Mouse (Mus musculus) hindbrain, embryonic 14.5 days (tissue): Measurements from ENCODE around the gene Rora. TPM values are rescaled to one million over a fixed set of nuclear protein-coding genes. Genes with fewer than 3 reads are reported as not detected.

Experiments
- ATAC-seq: fragments of 200-750 bp; cut with Nextera tagmentation; 2 replicates; pipeline ENCODE4 v1.8.0; 2017; ENCODE audit warnings: moderate number of reproducible peaks, mild to moderate bottlenecking, moderate TSS enrichment, moderate library complexity; ENCODE audit not compliant: low FRiP score
- DNase-seq: peaks from one replicate; pipeline ENCODE4 v3.0.0-alpha.2; 2015; ENCODE audit warnings: low spot score
- H3K27ac ChIP-seq: fragments of 300-500 bp; sonication (generic); 2 replicates; pipeline ENCODE4 v1.5.1; 2014; ENCODE audit warnings: mild to moderate bottlenecking, moderate library complexity
- H3K27me3 ChIP-seq: fragments of 300-500 bp; sonication (generic); 2 replicates; pipeline ENCODE4 v1.6.1; 2014; ENCODE audit warnings: mild to moderate bottlenecking, low read length, mixed read lengths; ENCODE audit not compliant: control insufficient read depth, insufficient read depth
- H3K36me3 ChIP-seq: fragments of 300-500 bp; sonication (generic); replicated peaks from 2 replicates; pipeline ENCODE4 v1.6.1; 2014; ENCODE audit not compliant: control insufficient read depth, insufficient read depth
- H3K4me1 ChIP-seq: fragments of 300-500 bp; sonication (generic); replicated peaks from 2 replicates; pipeline ENCODE4 v1.6.1; 2014; ENCODE audit warnings: antibody characterized with exemption, low read length, mixed read lengths; ENCODE audit not compliant: control insufficient read depth, insufficient read depth
- H3K4me2 ChIP-seq: fragments of 300-500 bp; sonication (generic); replicated peaks from 2 replicates; pipeline ENCODE4 v1.6.1; 2014; ENCODE audit warnings: mild to moderate bottlenecking, moderate library complexity
- H3K4me3 ChIP-seq: fragments of 300-500 bp; sonication (generic); replicated peaks from 2 replicates; pipeline ENCODE4 v1.5.1; 2014; ENCODE audit warnings: mild to moderate bottlenecking, low read length
- H3K9ac ChIP-seq: fragments of 300-500 bp; sonication (generic); 2 replicates; pipeline ENCODE4 v1.6.1; 2014
- H3K9me3 ChIP-seq: fragments of 300-500 bp; sonication (generic); 2 replicates; pipeline ENCODE4 v1.6.1; 2016; ENCODE audit warnings: low read length; ENCODE audit not compliant: control insufficient read depth
- WGBS: fragments of 180-500 bp; shearing (Covaris S2); extraction: QIAGEN DNeasy Blood & Tissue Kit; methylation state at CpG from one replicate; pipeline ENCODE4 v1.1.7; 2014; 5-methylcytosine and 5-hydroxymethylcytosine counted together
- polyA plus RNA-seq: library from polyadenylated mRNA; unstranded; fragments of >200 nt; fragmentation: Nextera tagmentation; extraction: Ambion mirVana; gene quantifications from 2 replicates; pipeline ENCODE4 v1.2.1, GENCODE M21; 2014

The Rora gene
- polyA plus RNA-seq, result 22.0 and 28.1 TPM in 2 replicates

GRCm38 (mm10) chr9:68653211-68654038 lies at the start of gene Rora:
Gene Rora, plus strand, starts transcription at chr9:68653786.
- Histone ChIP-seq H3K27me3 (no peaks in the 10 kb centered on the region), H3K4me3 (peak within 1 kb of the TSS; percentile 81), H3K27ac (peak within 1 kb of the TSS; percentile 96), H3K9ac (peak within 1 kb of the TSS; percentile 83), H3K36me3 (no peaks in the 10 kb centered on the region), H3K4me1 (peaks cover 7% of the 10 kb centered on the region), H3K4me2 (peak within 1 kb of the TSS; percentile 86), H3K9me3 (no peaks in the 10 kb centered on the region)
- ATAC-seq (peak; percentile 83), DNase-seq (peak; percentile 81)
- under 1% methylated on average over 62 of the region's 72 CpGs for WGBS

GRCm38 (mm10) chr9:68614006-68614405 lies 39.6 kb upstream of the Rora start:
- Histone ChIP-seq H3K36me3 (no peaks in the 10 kb centered on the region), H3K9me3 (no peaks in the 10 kb centered on the region), H3K27ac (no peak overlapping the region), H3K4me3 (no peak overlapping the region), H3K9ac (no peak overlapping the region), H3K4me1 (no peaks in the 10 kb centered on the region), H3K27me3 (no peaks in the 10 kb centered on the region), H3K4me2 (no peak overlapping the region)
- DNase-seq, result no peak
- 91% methylated on average over 9 of the region's 9 CpGs for WGBS
- no peak for ATAC-seq

GRCm38 (mm10) chr9:68617116-68617515 lies 36.5 kb upstream of the Rora start:
- Histone ChIP-seq H3K4me1 (no peaks in the 10 kb centered on the region), H3K36me3 (no peaks in the 10 kb centered on the region), H3K9me3 (no peaks in the 10 kb centered on the region), H3K4me2 (no peak overlapping the region), H3K27ac (no peak overlapping the region), H3K9ac (no peak overlapping the region), H3K4me3 (no peak overlapping the region), H3K27me3 (no peaks in the 10 kb centered on the region)
- ATAC-seq (no peak), DNase-seq (no peak)
- 8% methylated on average over 4 of the region's 4 CpGs for WGBS

GRCm38 (mm10) chr9:68620036-68620435 lies 33.5 kb upstream of the Rora start:
- H3K9ac ChIP-seq, result no peak overlapping the region
- WGBS, result 89% methylated on average over 2 of the region's 2 CpGs
- H3K4me1 ChIP-seq, result no peaks in the 10 kb centered on the region
- no peak overlapping the region for H3K4me2 ChIP-seq
- H3K27me3 ChIP-seq, result no peaks in the 10 kb centered on the region
- no peak for ATAC-seq
- H3K27ac ChIP-seq, result no peak overlapping the region
- DNase-seq, result no peak
- no peaks in the 10 kb centered on the region for H3K9me3 ChIP-seq
- H3K4me3 ChIP-seq, result no peak overlapping the region
- H3K36me3 ChIP-seq, result no peaks in the 10 kb centered on the region

GRCm38 (mm10) chr9:68620441-68620840 lies 33.1 kb upstream of the Rora start:
- Histone ChIP-seq H3K4me2 (no peak overlapping the region), H3K27me3 (no peaks in the 10 kb centered on the region), H3K36me3 (no peaks in the 10 kb centered on the region), H3K9ac (no peak overlapping the region), H3K9me3 (no peaks in the 10 kb centered on the region), H3K4me3 (no peak overlapping the region), H3K4me1 (no peaks in the 10 kb centered on the region), H3K27ac (no peak overlapping the region)
- ATAC-seq, result no peak
- no peak for DNase-seq
- WGBS, result 81% methylated on average over 6 of the region's 6 CpGs

- Histone ChIP-seq H3K27me3 (no peaks in the 10 kb centered on the region), H3K4me1 (no peaks in the 10 kb centered on the region), H3K27ac (no peak overlapping the region), H3K9me3 (no peaks in the 10 kb centered on the region), H3K9ac (no peak overlapping the region), H3K36me3 (no peaks in the 10 kb centered on the region), H3K4me2 (no peak overlapping the region), H3K4me3 (no peak overlapping the region)
- ATAC-seq, result no peak
- 89% methylated on average over 4 of the region's 4 CpGs for WGBS
- DNase-seq, result no peak
These were observed 28.6 kb upstream of the Rora start for GRCm38 (mm10) chr9:68624981-68625380.

- H3K4me3 ChIP-seq, result no peak overlapping the region
- H3K27ac ChIP-seq, result no peak overlapping the region
- DNase-seq (no peak), ATAC-seq (no peak)
- H3K9me3 ChIP-seq, result no peaks in the 10 kb centered on the region
- no peaks in the 10 kb centered on the region for H3K4me1 ChIP-seq
- no peaks in the 10 kb centered on the region for H3K36me3 ChIP-seq
- no peak overlapping the region for H3K9ac ChIP-seq
- whole genome bisulfite sequencing, result 90% methylated on average over 8 of the region's 8 CpGs
- H3K4me2 ChIP-seq, result no peak overlapping the region
- no peaks in the 10 kb centered on the region for H3K27me3 ChIP-seq
These were observed 16.3 kb upstream of the Rora start for GRCm38 (mm10) chr9:68637301-68637700.

- no peak overlapping the region for H3K9ac ChIP-seq
- H3K9me3 ChIP-seq, result no peaks in the 10 kb centered on the region
- no peaks in the 10 kb centered on the region for H3K4me1 ChIP-seq
- H3K27ac ChIP-seq, result no peak overlapping the region
- ATAC-seq (no peak), DNase-seq (no peak)
- H3K36me3 ChIP-seq, result no peaks in the 10 kb centered on the region
- no peaks in the 10 kb centered on the region for H3K27me3 ChIP-seq
- H3K4me2 ChIP-seq, result no peak overlapping the region
- 71% methylated on average over 3 of the region's 3 CpGs for WGBS
- H3K4me3 ChIP-seq, result no peak overlapping the region
These were observed 12.5 kb upstream of the Rora start for GRCm38 (mm10) chr9:68641123-68641522.

- H3K4me3 ChIP-seq, result no peak overlapping the region
- no peak overlapping the region for H3K27ac ChIP-seq
- no peak overlapping the region for H3K9ac ChIP-seq
- no peak for DNase-seq
- H3K9me3 ChIP-seq, result no peaks in the 10 kb centered on the region
- H3K36me3 ChIP-seq, result no peaks in the 10 kb centered on the region
- no peak overlapping the region for H3K4me2 ChIP-seq
- H3K4me1 ChIP-seq, result no peaks in the 10 kb centered on the region
- no peak for ATAC-seq
- 81% methylated on average over 3 of the region's 3 CpGs for WGBS
- H3K27me3 ChIP-seq, result no peaks in the 10 kb centered on the region
These were observed 5.5 kb upstream of the Rora start for GRCm38 (mm10) chr9:68648061-68648460.

GRCm38 (mm10) chr9:68654039-68654332 lies 400 bp downstream of the Rora start:
- peaks cover 7% of the 10 kb centered on the region for H3K4me1 ChIP-seq
- H3K27me3 ChIP-seq, result no peaks in the 10 kb centered on the region
- peak overlapping the region; percentile 81 for H3K4me3 ChIP-seq
- no peaks in the 10 kb centered on the region for H3K36me3 ChIP-seq
- H3K27ac ChIP-seq, result peak overlapping the region; percentile 96
- H3K4me2 ChIP-seq, result peak overlapping the region; percentile 86
- no peaks in the 10 kb centered on the region for H3K9me3 ChIP-seq
- peak overlapping the region; percentile 83 for H3K9ac ChIP-seq
- 0% methylated on average over 22 of the region's 28 CpGs for WGBS
- peak; percentile 25; the same call in 1 of the 2 replicates for ATAC-seq
- DNase-seq, result no peak
